Mouse (Mus musculus): ENCODE measurements at regions not wholly inside any gene's neighbourhood (a gene's known extent, or its start where the extent isn't known, plus 50 kb on each side); places are given as distances from the start of the nearest gene placed in this dataset.

DNA sequence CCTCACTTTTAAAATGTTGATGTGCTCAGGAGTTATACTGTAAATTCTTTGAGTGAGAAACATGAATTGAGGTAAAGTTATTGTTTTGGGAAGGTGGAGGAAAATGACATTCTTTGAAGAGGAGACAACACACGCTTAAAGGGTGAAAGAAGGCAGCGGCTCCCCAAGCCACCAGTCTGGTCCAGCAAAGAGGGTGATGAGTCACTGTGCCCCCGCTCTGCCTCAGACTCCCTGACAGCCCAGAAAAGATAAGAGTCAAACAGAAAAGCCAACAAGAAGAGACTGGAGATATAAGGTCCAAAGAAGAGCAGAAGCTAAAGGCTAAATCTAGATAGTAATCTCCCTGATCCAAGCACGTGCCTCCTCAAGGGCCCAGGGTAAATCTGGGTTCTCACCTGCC is 288.1 kb upstream of the Irx4 start:
- H3K27ac ChIP-seq (ENCODE audit: insufficient read depth, low read depth, low read length) = no peak overlapping the region
- TF ChIP-seq CTCF (IDR thresholded peaks at IDR 0.05; ENCODE audit: low read depth, low read length) (no peak), POLR2A (IDR thresholded peaks at IDR 0.05; ENCODE audit: borderline replicate concordance, low read depth, low read length) (no peak)

GRCm38 (mm10) chr13:72972894-72973293 is 287.4 kb upstream of the Irx4 start:
- H3K4me3 ChIP-seq (ENCODE audit: insufficient read depth, low read length) = no peak overlapping the region
- no peak for TF ChIP-seq CTCF (IDR thresholded peaks at IDR 0.05; ENCODE audit: low read depth, low read length)
- no peak for TF ChIP-seq POLR2A (IDR thresholded peaks at IDR 0.05; ENCODE audit: borderline replicate concordance, low read depth, low read length)
- H3K4me1 ChIP-seq (ENCODE audit: control insufficient read depth, insufficient read depth, low read length) = no peaks in the 10 kb centered on the region
- no peak overlapping the region for H3K27ac ChIP-seq (ENCODE audit: insufficient read depth, low read depth, low read length)

More for the DNA sequence above, 288.1 kb upstream of the Irx4 start:
- no peak overlapping the region for H3K4me3 ChIP-seq (ENCODE audit: insufficient read depth, low read length)
- no peaks in the 10 kb centered on the region for H3K4me1 ChIP-seq (ENCODE audit: control insufficient read depth, insufficient read depth, low read length)

DNA sequence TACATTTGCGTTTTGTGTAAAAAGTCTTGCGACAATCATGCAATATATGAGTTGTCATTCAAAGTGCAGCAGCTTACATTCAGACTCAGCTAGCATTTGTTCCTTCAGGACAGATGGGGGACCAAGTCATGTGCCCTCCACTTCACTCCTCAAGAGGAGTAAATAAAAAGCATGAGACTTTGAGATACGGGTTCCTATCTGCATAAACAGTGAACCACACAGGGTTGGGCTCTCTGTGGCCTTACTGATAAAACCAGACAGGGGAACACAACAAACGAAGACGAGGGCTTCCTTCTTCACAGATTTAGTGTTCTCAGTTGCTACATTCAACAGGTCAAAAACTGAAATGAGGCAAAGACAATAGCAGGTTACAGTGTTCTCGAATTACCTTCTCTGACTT is 283.1 kb upstream of the Irx4 start:
- TF ChIP-seq CTCF (IDR thresholded peaks at IDR 0.05; ENCODE audit: low read depth, low read length) (no peak), POLR2A (IDR thresholded peaks at IDR 0.05; ENCODE audit: borderline replicate concordance, low read depth, low read length) (no peak)
- no peak overlapping the region for H3K4me3 ChIP-seq (ENCODE audit: insufficient read depth, low read length)
- H3K27ac ChIP-seq (ENCODE audit: insufficient read depth, low read depth, low read length) = no peak overlapping the region
- no peaks in the 10 kb centered on the region for H3K4me1 ChIP-seq (ENCODE audit: control insufficient read depth, insufficient read depth, low read length)

GRCm38 (mm10) chr13:72977971-72978370 is 282.3 kb upstream of the Irx4 start:
- Histone ChIP-seq H3K27ac (ENCODE audit: insufficient read depth, low read depth, low read length) (no peak overlapping the region), H3K4me1 (ENCODE audit: control insufficient read depth, insufficient read depth, low read length) (no peaks in the 10 kb centered on the region), H3K4me3 (ENCODE audit: insufficient read depth, low read length) (no peak overlapping the region)
- TF ChIP-seq CTCF (IDR thresholded peaks at IDR 0.05; ENCODE audit: low read depth, low read length) = no peak
- no peak for TF ChIP-seq POLR2A (IDR thresholded peaks at IDR 0.05; ENCODE audit: borderline replicate concordance, low read depth, low read length)

GRCm38 (mm10) chr13:72978966-72979365 is 281.3 kb upstream of the Irx4 start:
- Histone ChIP-seq H3K4me1 (ENCODE audit: control insufficient read depth, insufficient read depth, low read length) (no peaks in the 10 kb centered on the region), H3K4me3 (ENCODE audit: insufficient read depth, low read length) (no peak overlapping the region), H3K27ac (ENCODE audit: insufficient read depth, low read depth, low read length) (no peak overlapping the region)
- no peak for TF ChIP-seq CTCF (IDR thresholded peaks at IDR 0.05; ENCODE audit: low read depth, low read length)
- no peak for TF ChIP-seq POLR2A (IDR thresholded peaks at IDR 0.05; ENCODE audit: borderline replicate concordance, low read depth, low read length)

DNA sequence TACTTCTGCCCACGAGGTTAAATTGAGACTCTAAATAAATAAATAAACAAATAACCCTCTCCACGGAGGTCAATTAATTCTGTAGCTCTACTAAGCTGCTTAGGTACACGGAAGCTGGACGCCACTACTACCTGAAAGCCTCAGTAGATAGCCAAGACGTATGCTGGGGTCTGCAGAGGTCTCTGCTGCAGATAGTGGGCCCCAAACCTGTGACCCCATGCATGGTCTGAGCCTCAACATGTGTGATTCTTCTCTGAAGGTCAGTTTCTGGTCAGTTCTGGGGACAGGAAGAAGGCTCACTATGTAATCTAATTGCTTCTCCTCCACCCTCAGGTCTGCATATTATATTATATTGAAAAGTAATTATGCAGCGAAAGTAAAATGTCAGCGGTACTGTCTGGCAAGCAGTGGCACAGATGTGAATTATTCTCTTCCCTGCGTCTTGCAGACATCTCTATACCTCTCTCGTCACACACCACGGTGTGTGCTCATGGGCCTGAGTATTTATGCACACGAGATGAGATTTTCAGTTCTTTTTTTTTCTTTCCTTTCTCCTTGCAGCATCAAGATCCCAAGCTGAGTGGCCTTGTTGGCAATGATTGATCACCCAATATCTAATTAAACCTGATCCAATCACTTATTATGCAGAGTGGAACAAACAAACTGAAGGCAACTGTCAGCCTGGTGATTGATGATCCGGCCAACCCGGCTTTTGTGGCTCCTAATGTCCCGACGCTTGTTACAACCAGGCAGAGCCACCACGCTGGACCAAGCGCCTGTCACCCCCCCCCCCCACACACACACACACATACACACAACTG is 267.5 kb upstream of the Irx4 start:
- TF ChIP-seq CTCF (IDR thresholded peaks at IDR 0.05; ENCODE audit: low read depth, low read length) = no peak
- TF ChIP-seq POLR2A (IDR thresholded peaks at IDR 0.05; ENCODE audit: borderline replicate concordance, low read depth, low read length) = no peak
- H3K4me1 ChIP-seq (ENCODE audit: control insufficient read depth, insufficient read depth, low read length) = no peaks in the 10 kb centered on the region
- no peak overlapping the region for H3K27ac ChIP-seq (ENCODE audit: insufficient read depth, low read depth, low read length)
- no peak overlapping the region for H3K4me3 ChIP-seq (ENCODE audit: insufficient read depth, low read length)

- Histone ChIP-seq H3K27ac (ENCODE audit: insufficient read depth, low read depth, low read length) (no peak overlapping the region), H3K4me3 (ENCODE audit: insufficient read depth, low read length) (no peak overlapping the region), H3K4me1 (ENCODE audit: control insufficient read depth, insufficient read depth, low read length) (no peaks in the 10 kb centered on the region)
- TF ChIP-seq CTCF (IDR thresholded peaks at IDR 0.05; ENCODE audit: low read depth, low read length) = no peak
- no peak for TF ChIP-seq POLR2A (IDR thresholded peaks at IDR 0.05; ENCODE audit: borderline replicate concordance, low read depth, low read length)
Measured at GRCm38 (mm10) chr13:72993410-72993858, 266.8 kb upstream of the Irx4 start.

DNA sequence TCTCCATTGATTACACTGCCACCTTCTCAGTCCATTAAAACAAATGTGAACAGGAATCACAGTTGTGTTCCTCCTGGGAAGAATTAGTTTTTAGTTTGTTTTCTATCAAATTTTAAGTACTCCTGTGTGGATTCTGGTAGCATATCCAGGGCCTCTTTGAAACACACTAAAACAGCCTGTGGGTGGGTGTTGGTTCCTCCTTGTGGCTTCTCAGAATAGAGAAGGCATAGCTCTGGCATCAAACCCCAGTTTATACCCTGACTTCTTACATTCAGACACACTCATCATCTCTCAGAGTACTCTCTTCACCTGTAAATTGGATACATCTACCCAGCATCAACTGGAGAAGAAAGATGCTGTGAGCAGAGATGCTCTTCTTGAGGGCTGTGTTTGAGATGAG is 265.7 kb upstream of the Irx4 start:
- Histone ChIP-seq H3K4me3 (ENCODE audit: insufficient read depth, low read length) (no peak overlapping the region), H3K27ac (ENCODE audit: insufficient read depth, low read depth, low read length) (no peak overlapping the region)
- TF ChIP-seq POLR2A (IDR thresholded peaks at IDR 0.05; ENCODE audit: borderline replicate concordance, low read depth, low read length) (no peak), CTCF (IDR thresholded peaks at IDR 0.05; ENCODE audit: low read depth, low read length) (no peak)

GRCm38 (mm10) chr13:73008856-73009546 is 251.3 kb upstream of the Irx4 start:
- H3K4me3 ChIP-seq (ENCODE audit: insufficient read depth, low read length) = no peak overlapping the region
- H3K4me1 ChIP-seq (ENCODE audit: control insufficient read depth, insufficient read depth, low read length) = no peaks in the 10 kb centered on the region
- H3K27ac ChIP-seq (ENCODE audit: insufficient read depth, low read depth, low read length) = no peak overlapping the region
- TF ChIP-seq POLR2A (IDR thresholded peaks at IDR 0.05; ENCODE audit: borderline replicate concordance, low read depth, low read length) = no peak
- no peak for TF ChIP-seq CTCF (IDR thresholded peaks at IDR 0.05; ENCODE audit: low read depth, low read length)

More for the DNA sequence above, 265.7 kb upstream of the Irx4 start:
- no peaks in the 10 kb centered on the region for H3K4me1 ChIP-seq (ENCODE audit: control insufficient read depth, insufficient read depth, low read length)
